Mouse (Mus musculus) natural killer cell, adult 2 months (primary cell): ENCODE measurements around the gene Rragd.

Source experiments
- DNase-seq, 2 experiments: peaks; one replicate each; pipeline ENCODE4 v3.0.0; 2022; ENCODE audit warnings: low spot score in 2 of 2

The Rragd gene

GRCm38 (mm10) chr4:33049601-33050000 lies 66.8 kb downstream of the Rragd start:
- no peak for DNase-seq

- DNase-seq: no peak
Observed at GRCm38 (mm10) chr4:33052055-33052454, 69.2 kb downstream of the Rragd start.

GRCm38 (mm10) chr4:33052650-33053049 lies 69.8 kb downstream of the Rragd start:
- DNase-seq: no peak

- DNase-seq: no peak
Observed at GRCm38 (mm10) chr4:33054426-33054825, 71.6 kb downstream of the Rragd start.

GRCm38 (mm10) chr4:33056317-33056716 lies 73.5 kb downstream of the Rragd start:
- DNase-seq: no peak

GRCm38 (mm10) chr4:33057890-33058687 lies 75.3 kb downstream of the Rragd start:
- DNase-seq: no peak

- no peak for DNase-seq
Observed at GRCm38 (mm10) chr4:33061158-33061557, 78.3 kb downstream of the Rragd start.

GRCm38 (mm10) chr4:33062981-33063380 lies 80.1 kb downstream of the Rragd start, which contains the start of gene Gabrr2:
Gabrr2 (plus strand) TSS chr4:33062999.
- no peak for DNase-seq

GRCm38 (mm10) chr4:33064986-33065385 lies 82.1 kb downstream of the Rragd start:
- DNase-seq: no peak

- no peak for DNase-seq
Observed at GRCm38 (mm10) chr4:33066223-33066960, 83.6 kb downstream of the Rragd start.

- no peak for DNase-seq
Observed at GRCm38 (mm10) chr4:33067331-33067730, 84.5 kb downstream of the Rragd start.

- no peak for DNase-seq
Observed at GRCm38 (mm10) chr4:33067826-33068225, 85.0 kb downstream of the Rragd start.

GRCm38 (mm10) chr4:33068894-33069293 lies 86.1 kb downstream of the Rragd start:
- DNase-seq: no peak

- DNase-seq: no peak
Observed at GRCm38 (mm10) chr4:33070326-33070725, 87.5 kb downstream of the Rragd start.

GRCm38 (mm10) chr4:33071337-33071736 lies 88.5 kb downstream of the Rragd start:
- DNase-seq: no peak
